Mouse (Mus musculus) lung, embryonic 15.5 days (tissue): Measurements from ENCODE around the gene Zfp706. TPM values are rescaled to one million over a fixed set of nuclear protein-coding genes. Genes with fewer than 3 reads are reported as not detected.

ENCODE experiments used
- ATAC-seq: fragments of 200-750 bp; cut with Nextera tagmentation; 2 replicates; pipeline ENCODE4 v1.8.0; 2017; ENCODE audit warnings: moderate number of reproducible peaks, borderline replicate concordance; ENCODE audit not compliant: low FRiP score, low TSS enrichment; ENCODE audit errors: extremely low read depth
- H3K27ac ChIP-seq: fragments of 300-500 bp; sonication (generic); 2 replicates; pipeline ENCODE4 v1.5.1; 2015; ENCODE audit warnings: moderate library complexity, mild to moderate bottlenecking, inconsistent platforms
- H3K27me3 ChIP-seq: fragments of 300-500 bp; sonication (generic); 2 replicates; pipeline ENCODE4 v1.6.1; 2015; ENCODE audit warnings: inconsistent platforms
- H3K36me3 ChIP-seq: fragments of 300-500 bp; sonication (generic); 2 replicates; pipeline ENCODE4 v1.6.1; 2015; ENCODE audit warnings: inconsistent platforms
- H3K4me1 ChIP-seq: fragments of 300-500 bp; sonication (generic); 2 replicates; pipeline ENCODE4 v1.6.1; 2015; ENCODE audit warnings: inconsistent platforms
- H3K4me2 ChIP-seq: fragments of 300-500 bp; sonication (generic); 2 replicates; pipeline ENCODE4 v1.6.1; 2015; ENCODE audit warnings: inconsistent platforms, mild to moderate bottlenecking, moderate library complexity
- H3K4me3 ChIP-seq: fragments of 300-500 bp; sonication (generic); 2 replicates; pipeline ENCODE4 v1.5.1; 2015; ENCODE audit warnings: mild to moderate bottlenecking, inconsistent platforms
- H3K9ac ChIP-seq: fragments of 300-500 bp; sonication (generic); 2 replicates; pipeline ENCODE4 v1.6.1; 2015; ENCODE audit warnings: inconsistent platforms
- H3K9me3 ChIP-seq: fragments of 300-500 bp; sonication (generic); 2 replicates; pipeline ENCODE4 v1.6.1; 2016; ENCODE audit warnings: inconsistent platforms
- WGBS: fragments of 180-500 bp; shearing (Covaris S2); methylation state at CpG from one replicate; pipeline ENCODE4 v1.1.7; 2015; 5-methylcytosine and 5-hydroxymethylcytosine counted together
- polyA plus RNA-seq: library from polyadenylated mRNA; unstranded; fragments of >200 nt; fragmentation: Nextera tagmentation; extraction: Ambion mirVana; gene quantifications from 2 replicates; pipeline ENCODE4 v1.2.1, GENCODE M21; 2015

Gene Zfp706
- polyA plus RNA-seq, 1 experiment from 2014 or later, result 418 TPM

- Histone ChIP-seq H3K27me3 (no peaks in the 10 kb centered on the region), H3K4me1 (peaks cover 6% of the 10 kb centered on the region), H3K4me2 (no peak overlapping the region), H3K36me3 (no peaks in the 10 kb centered on the region), H3K9me3 (no peaks in the 10 kb centered on the region), H3K9ac (no peak overlapping the region), H3K4me3 (no peak overlapping the region), H3K27ac (no peak overlapping the region)
- WGBS, result 29% methylated on average over 6 of the region's 6 CpGs
- no peak for ATAC-seq
Observed at GRCm38 (mm10) chr15:36974614-36975255, 32.8 kb downstream of the Zfp706 start.

GRCm38 (mm10) chr15:36973714-36974113, 33.9 kb downstream of the Zfp706 start:
- WGBS, result 70% methylated on average over 7 of the region's 7 CpGs
- H3K9me3 ChIP-seq, result no peaks in the 10 kb centered on the region
- no peaks in the 10 kb centered on the region for H3K36me3 ChIP-seq
- H3K4me3 ChIP-seq, result no peak overlapping the region
- no peak overlapping the region for H3K27ac ChIP-seq
- no peaks in the 10 kb centered on the region for H3K4me1 ChIP-seq
- ATAC-seq, result no peak
- H3K4me2 ChIP-seq, result no peak overlapping the region
- H3K9ac ChIP-seq, result no peak overlapping the region
- no peaks in the 10 kb centered on the region for H3K27me3 ChIP-seq

DNA sequence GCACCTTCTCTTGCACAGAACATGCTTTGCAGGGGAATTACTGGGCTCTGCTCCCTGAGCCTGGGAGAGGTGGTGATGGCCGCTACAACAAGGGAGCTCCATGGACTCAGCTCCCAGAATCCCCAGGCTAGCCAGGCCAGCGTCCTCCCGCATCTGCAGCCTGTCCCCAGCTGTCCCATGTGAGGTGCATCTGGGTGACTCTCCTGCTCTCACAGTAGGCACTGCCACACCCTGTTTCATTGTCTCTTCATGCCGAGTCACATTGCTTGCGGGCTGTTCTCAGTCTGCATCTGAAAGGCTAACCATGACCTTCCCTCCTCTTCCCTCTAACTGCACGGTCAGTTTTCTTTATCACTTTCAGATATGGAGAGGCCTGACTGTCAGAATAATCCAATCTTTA, 34.3 kb downstream of the Zfp706 start:
- Histone ChIP-seq H3K36me3 (no peaks in the 10 kb centered on the region), H3K4me3 (no peak overlapping the region), H3K4me2 (no peak overlapping the region), H3K27me3 (no peaks in the 10 kb centered on the region), H3K27ac (no peak overlapping the region), H3K4me1 (no peaks in the 10 kb centered on the region), H3K9ac (no peak overlapping the region), H3K9me3 (no peaks in the 10 kb centered on the region)
- ATAC-seq, result no peak
- WGBS, result 77% methylated on average over 6 of the region's 6 CpGs

DNA sequence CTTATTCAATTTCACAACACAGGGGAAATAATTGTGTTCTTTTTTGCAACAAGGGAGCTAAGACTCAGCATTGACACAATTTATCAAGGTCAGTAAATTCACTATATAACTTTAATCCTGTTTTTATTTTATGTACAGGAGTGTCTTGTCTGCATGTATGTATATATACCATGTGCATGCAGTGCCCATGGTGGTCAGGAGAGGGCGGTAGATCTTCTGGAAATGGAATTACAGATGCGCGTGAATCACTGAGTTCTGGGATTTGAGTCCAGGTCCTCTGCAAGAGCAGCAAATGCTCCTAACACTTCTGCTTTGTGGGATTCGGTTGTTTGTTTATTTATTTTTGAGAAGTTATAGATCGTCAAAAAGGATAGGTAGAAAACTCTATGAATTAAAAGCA, 37.8 kb downstream of the Zfp706 start:
- no peak overlapping the region for H3K27ac ChIP-seq
- H3K9me3 ChIP-seq, result no peaks in the 10 kb centered on the region
- H3K36me3 ChIP-seq, result no peaks in the 10 kb centered on the region
- no peak for ATAC-seq
- H3K4me3 ChIP-seq, result no peak overlapping the region
- no peak overlapping the region for H3K4me2 ChIP-seq
- peaks cover 14% of the 10 kb centered on the region; the same call in 1 of the 2 replicates for H3K4me1 ChIP-seq
- WGBS, result 83% methylated on average over 5 of the region's 5 CpGs
- H3K27me3 ChIP-seq, result no peaks in the 10 kb centered on the region
- no peak overlapping the region for H3K9ac ChIP-seq

- peak overlapping the region; percentile 33 for H3K4me2 ChIP-seq
- H3K4me3 ChIP-seq, result no peak overlapping the region
- WGBS, result 32% methylated on average over 1 of the region's 1 CpGs
- no peak overlapping the region for H3K9ac ChIP-seq
- no peaks in the 10 kb centered on the region for H3K27me3 ChIP-seq
- ATAC-seq, result no peak
- peaks cover 14% of the 10 kb centered on the region; the same call in 1 of the 2 replicates for H3K4me1 ChIP-seq
- no peaks in the 10 kb centered on the region for H3K36me3 ChIP-seq
- no peaks in the 10 kb centered on the region for H3K9me3 ChIP-seq
- no peak overlapping the region for H3K27ac ChIP-seq
Observed at GRCm38 (mm10) chr15:36968295-36968694, 39.3 kb downstream of the Zfp706 start.

GRCm38 (mm10) chr15:36967381-36968211, 40.0 kb downstream of the Zfp706 start:
- WGBS, result 21% methylated on average over 24 of the region's 24 CpGs
- Histone ChIP-seq H3K9ac (no peak overlapping the region), H3K27me3 (no peaks in the 10 kb centered on the region), H3K9me3 (no peaks in the 10 kb centered on the region), H3K4me2 (peak overlapping the region; percentile 33), H3K4me1 (peaks cover 14% of the 10 kb centered on the region; the same call in 1 of the 2 replicates), H3K36me3 (no peaks in the 10 kb centered on the region), H3K4me3 (no peak overlapping the region), H3K27ac (no peak overlapping the region)
- ATAC-seq, result peak; percentile 39; the same call in 1 of the 2 replicates

DNA sequence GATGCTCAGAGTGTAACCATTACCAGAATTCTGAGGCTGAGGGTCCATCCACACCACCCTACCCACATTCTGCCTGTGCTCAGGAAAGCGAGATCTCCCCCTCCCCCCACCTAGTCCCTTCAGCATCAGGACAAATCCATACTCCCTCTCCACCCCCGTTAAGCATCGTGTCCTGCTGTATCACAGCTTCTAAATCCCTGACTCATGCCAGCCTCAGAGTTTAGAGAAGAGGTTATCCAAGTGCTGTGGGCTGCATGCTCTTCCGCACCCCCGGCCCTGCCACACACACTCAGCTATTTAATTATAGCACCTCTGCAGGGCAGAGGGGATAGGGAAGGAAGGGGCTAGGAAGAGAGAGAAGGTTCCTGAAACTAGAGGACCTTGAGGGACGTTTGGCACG, 40.6 kb downstream of the Zfp706 start:
- H3K27me3 ChIP-seq, result no peaks in the 10 kb centered on the region
- H3K9me3 ChIP-seq, result no peaks in the 10 kb centered on the region
- H3K4me3 ChIP-seq, result no peak overlapping the region
- peak overlapping the region; percentile 33; the same call in 1 of the 2 replicates for H3K4me2 ChIP-seq
- 28% methylated on average over 7 of the region's 7 CpGs for WGBS
- ATAC-seq, result no peak
- no peak overlapping the region for H3K27ac ChIP-seq
- H3K4me1 ChIP-seq, result peaks cover 14% of the 10 kb centered on the region; the same call in 1 of the 2 replicates
- no peak overlapping the region for H3K9ac ChIP-seq
- H3K36me3 ChIP-seq, result no peaks in the 10 kb centered on the region

DNA sequence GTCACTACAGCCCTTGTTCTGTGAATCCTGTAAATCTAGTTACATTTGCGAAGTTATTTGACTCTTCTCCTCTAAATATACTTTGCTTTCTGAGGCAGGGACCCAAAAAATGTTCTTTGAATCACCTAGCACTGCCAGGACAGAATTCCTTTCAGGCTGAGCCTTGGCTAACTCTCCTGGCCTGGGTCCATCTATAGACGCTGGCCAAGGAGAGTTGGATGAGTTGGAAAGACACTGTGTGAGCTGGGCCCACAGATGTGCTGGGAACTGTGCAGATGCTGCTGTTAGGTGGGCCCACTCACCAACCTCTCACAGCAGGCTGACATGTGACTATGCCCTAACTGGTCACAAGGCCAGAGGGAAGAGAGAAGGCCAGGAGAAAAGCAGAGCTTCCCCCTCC, 41.1 kb downstream of the Zfp706 start:
- Histone ChIP-seq H3K27ac (no peak overlapping the region), H3K9me3 (no peaks in the 10 kb centered on the region), H3K36me3 (no peaks in the 10 kb centered on the region), H3K4me3 (no peak overlapping the region), H3K9ac (no peak overlapping the region), H3K4me2 (no peak overlapping the region), H3K27me3 (no peaks in the 10 kb centered on the region), H3K4me1 (peaks cover 14% of the 10 kb centered on the region; the same call in 1 of the 2 replicates)
- ATAC-seq, result no peak
- WGBS, result 62% methylated on average over 2 of the region's 2 CpGs

DNA sequence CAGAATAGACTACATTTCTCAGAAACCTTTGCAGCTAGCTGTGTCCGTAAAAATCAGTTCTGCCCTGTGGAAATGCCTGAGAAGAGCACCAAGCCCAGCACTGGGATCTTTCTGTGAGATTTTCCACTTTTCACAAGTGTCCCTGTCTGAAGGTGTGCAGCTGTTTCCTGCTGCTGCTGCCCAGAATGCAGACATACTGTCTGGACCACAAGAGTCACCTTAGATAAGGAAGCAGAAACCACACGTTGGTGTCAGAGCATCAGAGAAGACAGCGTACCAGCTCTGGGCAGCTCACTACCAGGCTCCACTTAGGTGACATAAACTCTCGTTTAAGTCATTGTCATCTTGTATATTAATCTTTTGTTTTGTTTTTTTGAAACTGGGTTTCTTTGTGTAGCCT, 41.8 kb downstream of the Zfp706 start:
- no peaks in the 10 kb centered on the region for H3K36me3 ChIP-seq
- 62% methylated on average over 4 of the region's 4 CpGs for WGBS
- no peak overlapping the region for H3K4me2 ChIP-seq
- H3K9me3 ChIP-seq, result no peaks in the 10 kb centered on the region
- H3K4me3 ChIP-seq, result no peak overlapping the region
- H3K27ac ChIP-seq, result no peak overlapping the region
- no peaks in the 10 kb centered on the region for H3K27me3 ChIP-seq
- ATAC-seq, result no peak
- H3K9ac ChIP-seq, result no peak overlapping the region
- H3K4me1 ChIP-seq, result peaks cover 14% of the 10 kb centered on the region; the same call in 1 of the 2 replicates

DNA sequence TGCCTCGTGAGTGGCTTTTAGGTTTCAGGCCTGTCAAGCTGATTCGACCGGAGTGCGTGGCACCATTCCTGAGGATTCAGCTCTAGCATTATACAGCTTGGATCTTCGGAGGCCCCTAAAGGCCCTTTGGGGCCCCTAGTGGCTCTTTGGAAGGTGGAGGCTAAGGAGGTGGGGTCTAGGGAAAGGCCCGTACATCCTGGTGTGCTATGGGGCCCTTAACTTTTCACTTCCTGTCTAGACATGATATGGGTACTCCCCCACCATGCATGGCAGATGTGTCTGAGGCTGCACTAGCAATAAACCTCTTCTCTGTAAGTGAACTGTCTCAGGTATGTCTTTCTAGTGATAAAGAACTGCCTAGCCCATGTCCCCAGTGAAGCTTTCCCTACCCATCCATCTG, 44.6 kb downstream of the Zfp706 start:
- H3K9ac ChIP-seq, result no peak overlapping the region
- peaks cover 16% of the 10 kb centered on the region for H3K4me1 ChIP-seq
- H3K27ac ChIP-seq, result no peak overlapping the region
- no peaks in the 10 kb centered on the region for H3K27me3 ChIP-seq
- ATAC-seq, result no peak
- H3K9me3 ChIP-seq, result no peaks in the 10 kb centered on the region
- H3K4me3 ChIP-seq, result no peak overlapping the region
- H3K36me3 ChIP-seq, result no peaks in the 10 kb centered on the region
- 83% methylated on average over 6 of the region's 6 CpGs for WGBS
- no peak overlapping the region for H3K4me2 ChIP-seq

DNA sequence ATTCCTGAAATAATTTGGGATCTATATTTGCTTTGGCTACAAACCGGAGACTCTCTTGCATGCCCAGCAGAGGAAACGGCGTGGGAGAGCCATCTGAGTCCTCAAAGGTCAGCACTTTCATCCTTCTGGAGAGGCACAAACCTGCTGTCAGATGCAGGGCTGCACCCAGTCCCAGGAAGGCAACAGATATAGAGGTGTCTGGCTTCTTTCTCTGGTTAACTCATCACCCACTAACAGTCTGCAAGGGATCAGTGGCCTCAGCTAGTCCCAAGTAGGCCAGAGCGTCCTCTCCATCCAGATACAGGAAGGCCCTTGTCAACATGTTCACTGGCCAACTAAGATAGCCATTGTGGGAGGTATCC, 46.7 kb downstream of the Zfp706 start:
- WGBS, result 74% methylated on average over 4 of the region's 4 CpGs

More for the DNA sequence above, 46.7 kb downstream of the Zfp706 start:
- Histone ChIP-seq H3K9ac (no peak overlapping the region), H3K27ac (no peak overlapping the region), H3K27me3 (no peaks in the 10 kb centered on the region), H3K4me2 (no peak overlapping the region), H3K36me3 (no peaks in the 10 kb centered on the region), H3K4me1 (peaks cover 4% of the 10 kb centered on the region), H3K4me3 (no peak overlapping the region), H3K9me3 (no peaks in the 10 kb centered on the region)
- no peak for ATAC-seq
